Mouse (Mus musculus) adrenal gland, postnatal 10 days (tissue): ENCODE data around the gene Lrrc47. TPM values are rescaled to one million over a fixed set of nuclear protein-coding genes. Genes with fewer than 3 reads are reported as not detected.

Experiments used
- total RNA-seq, 2 experiments: library from RNA; stranded (reverse); gene quantifications; 2 replicates each; pipeline ENCODE4 v1.2.3; 2021

Lrrc47 gene
- total RNA-seq, 2 experiments from 2014 or later, result 40.7 to 43.3 TPM

Other genes with a start within 250 kb of the Lrrc47 start
- gene A430005L14Rik, start 54.5 kb upstream of the Lrrc47 start, total RNA-seq, result 10 to 100 TPM; 20.4 to 22.3 TPM
- gene Dffb, start 36.6 kb upstream of the Lrrc47 start, total RNA-seq, result 1 to 10 TPM; 5.2 to 8.0 TPM
- 10 to 100 TPM; 18.0 to 19.0 TPM for gene Cep104, start 36.5 kb upstream of the Lrrc47 start, total RNA-seq
- 10 to 100 TPM; 28.6 to 32.6 TPM for gene Smim1, start 14.5 kb downstream of the Lrrc47 start, total RNA-seq
- gene Ccdc27, start 30.9 kb downstream of the Lrrc47 start, total RNA-seq, result not detected
- under 1 TPM in 1 of 2 experiments, not detected in 1; 0.15 TPM for gene Trp73, start 128.5 kb downstream of the Lrrc47 start, total RNA-seq
- 10 to 100 TPM; 15.2 to 19.1 TPM for gene Wrap73, start 130.6 kb downstream of the Lrrc47 start, total RNA-seq
- gene Tprgl, start 148.9 kb downstream of the Lrrc47 start, total RNA-seq, result 100 to 1,000 TPM; 111 to 120 TPM
- gene Megf6, start 159.0 kb downstream of the Lrrc47 start, total RNA-seq, result 10 to 100 TPM in 1 of 2 experiments, 1 to 10 TPM in 1; 9.5 to 10.3 TPM